Mouse (Mus musculus) midbrain, embryonic 12.5 days (tissue): ENCODE measurements around the gene Xxylt1. TPM values are rescaled to one million over a fixed set of nuclear protein-coding genes. Genes with fewer than 3 reads are reported as not detected.

Experiments
- ATAC-seq: fragments of 200-750 bp; cut with Nextera tagmentation; 2 replicates; pipeline ENCODE4 v1.8.0; 2017; ENCODE audit warnings: low read depth, moderate TSS enrichment, moderate library complexity; ENCODE audit not compliant: low FRiP score
- H3K27ac ChIP-seq: fragments of 300-500 bp; sonication (generic); replicated peaks from 2 replicates; pipeline ENCODE4 v1.5.1; 2016; ENCODE audit warnings: mild to moderate bottlenecking
- H3K27me3 ChIP-seq: fragments of 300-500 bp; sonication (generic); 2 replicates; pipeline ENCODE4 v1.6.1; 2016; ENCODE audit warnings: mild to moderate bottlenecking
- H3K36me3 ChIP-seq: fragments of 300-500 bp; sonication (generic); 2 replicates; pipeline ENCODE4 v1.6.1; 2016
- H3K4me1 ChIP-seq: fragments of 300-500 bp; sonication (generic); 2 replicates; pipeline ENCODE4 v1.6.1; 2016
- H3K4me2 ChIP-seq: fragments of 300-500 bp; sonication (generic); replicated peaks from 2 replicates; pipeline ENCODE4 v1.6.1; 2016; ENCODE audit warnings: mild to moderate bottlenecking, moderate library complexity
- H3K4me3 ChIP-seq: fragments of 300-500 bp; sonication (generic); 2 replicates; pipeline ENCODE4 v1.5.1; 2016; ENCODE audit warnings: mild to moderate bottlenecking
- H3K9ac ChIP-seq: fragments of 300-500 bp; sonication (generic); replicated peaks from 2 replicates; pipeline ENCODE4 v1.6.1; 2016; ENCODE audit warnings: mild to moderate bottlenecking, moderate library complexity
- H3K9me3 ChIP-seq: fragments of 300-500 bp; sonication (generic); 2 replicates; pipeline ENCODE4 v1.6.1; 2016; ENCODE audit warnings: mild to moderate bottlenecking
- WGBS: fragments of 180-500 bp; shearing (Covaris S2); methylation state at CpG from one replicate; pipeline ENCODE4 v1.1.7; 2016; 5-methylcytosine and 5-hydroxymethylcytosine counted together
- polyA plus RNA-seq: library from polyadenylated mRNA; unstranded; fragments of >200 nt; fragmentation: Nextera tagmentation; extraction: Ambion mirVana; gene quantifications from 2 replicates; pipeline ENCODE4 v1.2.1, GENCODE M21; 2016

Gene Xxylt1
- polyA plus RNA-seq, 1 experiment from 2014 or later = 13.9 TPM

- ATAC-seq = no peak
- Histone ChIP-seq H3K4me1 (peaks cover 16% of the 10 kb centered on the region), H3K36me3 (no peaks in the 10 kb centered on the region), H3K4me3 (no peak overlapping the region), H3K27ac (no peak overlapping the region), H3K27me3 (no peaks in the 10 kb centered on the region; the same call in 1 of the 2 replicates), H3K9ac (no peak overlapping the region), H3K9me3 (no peaks in the 10 kb centered on the region), H3K4me2 (no peak overlapping the region)
- 91% methylated on average over 11 of the region's 11 CpGs for WGBS
Measured at GRCm38 (mm10) chr16:30979905-30980304, 101.3 kb downstream of the Xxylt1 start.

GRCm38 (mm10) chr16:30977728-30978127, 103.5 kb downstream of the Xxylt1 start:
- H3K36me3 ChIP-seq = no peaks in the 10 kb centered on the region
- H3K9me3 ChIP-seq = no peaks in the 10 kb centered on the region
- WGBS = 34% methylated on average over 6 of the region's 6 CpGs
- H3K27ac ChIP-seq = 0 out of 2 replicates have a peak overlapping the region, but pooled peaks have one; percentile 42
- no peak overlapping the region for H3K9ac ChIP-seq
- no peak overlapping the region for H3K4me2 ChIP-seq
- no peak for ATAC-seq
- H3K4me3 ChIP-seq = no peak overlapping the region
- H3K27me3 ChIP-seq = no peaks in the 10 kb centered on the region; the same call in 1 of the 2 replicates
- H3K4me1 ChIP-seq = peaks cover 16% of the 10 kb centered on the region

GRCm38 (mm10) chr16:30977186-30977585, 104.0 kb downstream of the Xxylt1 start:
- no peaks in the 10 kb centered on the region; the same call in 1 of the 2 replicates for H3K27me3 ChIP-seq
- H3K4me1 ChIP-seq = peaks cover 16% of the 10 kb centered on the region
- ATAC-seq = peak; percentile 93
- no peaks in the 10 kb centered on the region for H3K36me3 ChIP-seq
- no peak overlapping the region for H3K27ac ChIP-seq
- H3K4me2 ChIP-seq = 0 out of 2 replicates have a peak overlapping the region, but pooled peaks have one; percentile 13
- WGBS = 1% methylated on average over 3 of the region's 3 CpGs
- H3K9ac ChIP-seq = no peak overlapping the region
- H3K4me3 ChIP-seq = no peak overlapping the region
- no peaks in the 10 kb centered on the region for H3K9me3 ChIP-seq

GRCm38 (mm10) chr16:30974549-30974948, 106.7 kb downstream of the Xxylt1 start:
- Histone ChIP-seq H3K27me3 (no peaks in the 10 kb centered on the region; the same call in 1 of the 2 replicates), H3K4me3 (no peak overlapping the region), H3K4me2 (no peak overlapping the region), H3K27ac (no peak overlapping the region), H3K9ac (no peak overlapping the region), H3K36me3 (no peaks in the 10 kb centered on the region), H3K9me3 (no peaks in the 10 kb centered on the region), H3K4me1 (peaks cover 16% of the 10 kb centered on the region)
- no peak for ATAC-seq
- whole genome bisulfite sequencing = 90% methylated on average over 12 of the region's 12 CpGs

GRCm38 (mm10) chr16:30973416-30973815, 107.8 kb downstream of the Xxylt1 start:
- no peak for ATAC-seq
- no peaks in the 10 kb centered on the region for H3K27me3 ChIP-seq
- no peaks in the 10 kb centered on the region for H3K36me3 ChIP-seq
- H3K27ac ChIP-seq = no peak overlapping the region
- H3K4me2 ChIP-seq = no peak overlapping the region
- H3K4me1 ChIP-seq = peaks cover 20% of the 10 kb centered on the region
- H3K9ac ChIP-seq = no peak overlapping the region
- no peaks in the 10 kb centered on the region for H3K9me3 ChIP-seq
- no peak overlapping the region for H3K4me3 ChIP-seq
- WGBS = 75% methylated on average over 6 of the region's 6 CpGs

GRCm38 (mm10) chr16:30971950-30972541, 109.2 kb downstream of the Xxylt1 start:
- H3K36me3 ChIP-seq = no peaks in the 10 kb centered on the region
- no peak overlapping the region for H3K4me3 ChIP-seq
- H3K27ac ChIP-seq = no peak overlapping the region
- H3K9me3 ChIP-seq = no peaks in the 10 kb centered on the region
- H3K27me3 ChIP-seq = no peaks in the 10 kb centered on the region
- 91% methylated on average over 18 of the region's 18 CpGs for WGBS
- no peak overlapping the region for H3K4me2 ChIP-seq
- peaks cover 13% of the 10 kb centered on the region for H3K4me1 ChIP-seq
- no peak for ATAC-seq
- no peak overlapping the region for H3K9ac ChIP-seq

- no peaks in the 10 kb centered on the region for H3K36me3 ChIP-seq
- no peaks in the 10 kb centered on the region for H3K9me3 ChIP-seq
- peak; percentile 63; the same call in 1 of the 2 replicates for ATAC-seq
- H3K27ac ChIP-seq = peak overlapping the region; percentile 35; the same call in 1 of the 2 replicates
- no peaks in the 10 kb centered on the region for H3K27me3 ChIP-seq
- no peak overlapping the region for H3K4me3 ChIP-seq
- WGBS = 72% methylated on average over 18 of the region's 18 CpGs
- no peak overlapping the region for H3K4me2 ChIP-seq
- no peak overlapping the region for H3K9ac ChIP-seq
- peaks cover 8% of the 10 kb centered on the region for H3K4me1 ChIP-seq
Measured at GRCm38 (mm10) chr16:30969266-30970064, 111.8 kb downstream of the Xxylt1 start.

GRCm38 (mm10) chr16:30968402-30969151, 112.7 kb downstream of the Xxylt1 start:
- Histone ChIP-seq H3K9ac (no peak overlapping the region), H3K4me1 (peaks cover 7% of the 10 kb centered on the region), H3K9me3 (no peaks in the 10 kb centered on the region), H3K36me3 (no peaks in the 10 kb centered on the region), H3K27me3 (no peaks in the 10 kb centered on the region), H3K4me2 (no peak overlapping the region), H3K27ac (0 out of 2 replicates have a peak overlapping the region, but pooled peaks have one; percentile 35), H3K4me3 (no peak overlapping the region)
- 88% methylated on average over 7 of the region's 7 CpGs for WGBS
- no peak for ATAC-seq

GRCm38 (mm10) chr16:30966684-30967083, 114.5 kb downstream of the Xxylt1 start:
- H3K4me1 ChIP-seq = peaks cover 4% of the 10 kb centered on the region; the same call in 1 of the 2 replicates
- H3K36me3 ChIP-seq = no peaks in the 10 kb centered on the region
- H3K9me3 ChIP-seq = no peaks in the 10 kb centered on the region
- no peak overlapping the region for H3K4me3 ChIP-seq
- no peak overlapping the region for H3K9ac ChIP-seq
- no peaks in the 10 kb centered on the region for H3K27me3 ChIP-seq
- ATAC-seq = no peak
- WGBS = 91% methylated on average over 5 of the region's 5 CpGs
- no peak overlapping the region for H3K4me2 ChIP-seq
- H3K27ac ChIP-seq = no peak overlapping the region

- Histone ChIP-seq H3K9me3 (no peaks in the 10 kb centered on the region), H3K36me3 (no peaks in the 10 kb centered on the region), H3K4me1 (peaks cover 4% of the 10 kb centered on the region; the same call in 1 of the 2 replicates), H3K27me3 (no peaks in the 10 kb centered on the region), H3K27ac (no peak overlapping the region), H3K9ac (no peak overlapping the region), H3K4me3 (no peak overlapping the region), H3K4me2 (no peak overlapping the region)
- WGBS = 74% methylated on average over 7 of the region's 7 CpGs
- ATAC-seq = no peak
Measured at GRCm38 (mm10) chr16:30964891-30965290, 116.3 kb downstream of the Xxylt1 start.

- H3K9ac ChIP-seq = no peak overlapping the region
- H3K4me2 ChIP-seq = no peak overlapping the region
- no peaks in the 10 kb centered on the region for H3K27me3 ChIP-seq
- no peak overlapping the region for H3K4me3 ChIP-seq
- H3K9me3 ChIP-seq = no peaks in the 10 kb centered on the region
- H3K4me1 ChIP-seq = peaks cover 3% of the 10 kb centered on the region; the same call in 1 of the 2 replicates
- no peak for ATAC-seq
- no peaks in the 10 kb centered on the region for H3K36me3 ChIP-seq
- WGBS = 79% methylated on average over 6 of the region's 6 CpGs
- no peak overlapping the region for H3K27ac ChIP-seq
Measured at GRCm38 (mm10) chr16:30964411-30964810, 116.8 kb downstream of the Xxylt1 start.

- no peak overlapping the region for H3K4me2 ChIP-seq
- no peaks in the 10 kb centered on the region for H3K36me3 ChIP-seq
- H3K9ac ChIP-seq = no peak overlapping the region
- H3K9me3 ChIP-seq = no peaks in the 10 kb centered on the region
- H3K27me3 ChIP-seq = no peaks in the 10 kb centered on the region
- 87% methylated on average over 8 of the region's 8 CpGs for WGBS
- no peak for ATAC-seq
- H3K27ac ChIP-seq = no peak overlapping the region
- H3K4me1 ChIP-seq = no peaks in the 10 kb centered on the region
- H3K4me3 ChIP-seq = no peak overlapping the region
Measured at GRCm38 (mm10) chr16:30962515-30962914, 118.7 kb downstream of the Xxylt1 start.
